Mouse (Mus musculus): ENCODE data around the gene Camkk1.
A peak's percentile ranks its signal among the peaks of the same experiment; 100 is the strongest.

The Camkk1 gene

DNA sequence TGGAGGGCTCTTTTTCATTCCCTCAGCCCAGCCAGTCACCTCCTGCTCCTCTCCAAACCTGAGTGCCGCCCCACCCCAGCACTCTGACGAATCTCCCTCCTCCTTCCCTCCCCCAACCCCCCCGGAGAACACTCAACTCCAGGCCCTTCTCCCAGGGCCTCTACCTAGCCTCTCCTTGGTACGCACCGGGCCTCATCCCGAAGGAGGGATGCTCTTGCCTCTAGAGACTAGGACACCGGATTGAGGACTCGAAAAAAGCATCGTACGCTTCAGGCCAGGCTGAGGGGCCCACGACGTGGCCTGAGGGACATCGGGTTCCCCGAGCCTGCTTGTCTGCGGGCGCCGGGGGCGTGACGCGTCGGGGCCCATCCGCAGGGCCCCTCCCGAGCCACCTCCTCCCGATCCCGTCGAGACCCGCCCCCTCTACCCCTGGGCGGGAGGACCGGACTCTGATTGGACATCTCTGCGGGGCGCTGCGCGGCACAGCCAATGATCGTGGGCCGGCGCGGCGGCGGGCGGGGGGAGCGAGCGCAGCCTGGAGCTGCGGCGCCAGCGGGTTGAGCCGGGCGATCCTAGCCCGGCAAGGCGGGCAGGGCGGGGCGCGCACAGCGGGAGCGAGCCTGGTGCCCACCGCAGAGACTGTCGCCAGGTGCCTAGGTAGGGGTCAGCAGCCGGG lies at the start of gene Camkk1:
Camkk1 (plus strand) TSS at position 538 of the 676 bp plus-strand sequence.
- peak; percentile 94 for DNase-seq (ENCODE audit: low read depth, low spot score)

DNA sequence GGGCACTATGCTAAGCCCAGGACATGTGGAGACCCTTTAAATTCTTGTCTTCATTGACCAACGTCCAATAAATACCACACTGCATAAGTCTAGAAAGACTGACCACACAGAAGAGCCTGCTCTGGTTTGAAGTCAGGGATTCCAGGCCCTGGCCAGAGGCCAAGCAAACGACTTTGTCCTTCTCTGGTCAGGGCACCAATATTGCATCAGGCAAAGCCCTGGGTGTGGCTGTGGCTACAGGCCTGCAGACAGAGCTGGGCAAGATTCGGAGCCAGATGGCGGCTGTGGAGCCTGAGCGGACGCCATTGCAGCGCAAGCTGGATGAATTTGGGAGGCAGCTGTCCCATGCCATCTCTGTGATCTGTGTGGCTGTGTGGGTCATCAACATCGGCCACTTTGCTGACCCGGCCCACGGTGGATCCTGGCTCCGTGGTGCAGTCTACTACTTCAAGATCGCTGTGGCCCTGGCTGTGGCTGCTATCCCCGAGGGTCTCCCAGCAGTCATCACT lies 43.8 kb upstream of the Camkk1 start:
- DNase-seq (ENCODE audit: low read depth, low spot score) = no peak

DNA sequence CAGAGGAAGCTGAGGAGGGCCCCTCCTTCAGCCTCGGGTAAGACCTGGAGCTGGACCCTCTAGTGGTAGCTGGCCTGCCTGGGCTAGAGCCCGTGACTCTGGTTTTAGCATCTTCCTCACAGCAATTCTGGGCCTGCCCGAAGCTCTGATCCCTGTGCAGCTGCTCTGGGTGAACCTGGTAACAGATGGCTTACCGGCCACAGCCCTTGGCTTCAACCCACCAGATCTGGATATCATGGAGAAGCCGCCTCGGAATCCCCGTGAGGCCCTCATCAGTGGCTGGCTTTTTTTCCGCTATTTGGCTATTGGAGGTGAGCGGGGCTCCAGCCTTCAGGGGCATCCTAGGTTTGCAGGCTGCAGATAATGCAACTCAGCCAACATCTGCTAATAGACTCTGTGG lies 36.3 kb upstream of the Camkk1 start:
- no peak for DNase-seq (ENCODE audit: low read depth, low spot score)

DNA sequence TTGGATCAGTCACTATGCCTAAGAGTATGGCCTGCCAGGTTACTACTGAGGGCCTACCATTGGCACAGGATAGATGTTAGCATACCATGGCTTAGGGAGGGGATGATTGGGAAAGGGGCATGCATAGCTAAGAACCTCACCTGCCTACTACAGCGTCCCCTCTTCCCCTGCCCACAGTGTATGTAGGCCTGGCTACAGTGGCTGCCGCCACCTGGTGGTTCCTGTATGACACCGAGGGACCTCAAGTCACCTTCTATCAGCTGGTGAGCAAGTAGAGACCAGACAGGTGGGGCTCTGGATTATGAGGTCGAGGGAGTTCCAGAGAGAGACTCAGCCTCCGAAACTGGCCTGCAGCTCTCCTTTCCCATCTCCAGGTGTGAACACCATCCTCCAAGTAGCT lies 35.5 kb upstream of the Camkk1 start:
- DNase-seq (ENCODE audit: low read depth, low spot score) = peak; percentile 31

DNA sequence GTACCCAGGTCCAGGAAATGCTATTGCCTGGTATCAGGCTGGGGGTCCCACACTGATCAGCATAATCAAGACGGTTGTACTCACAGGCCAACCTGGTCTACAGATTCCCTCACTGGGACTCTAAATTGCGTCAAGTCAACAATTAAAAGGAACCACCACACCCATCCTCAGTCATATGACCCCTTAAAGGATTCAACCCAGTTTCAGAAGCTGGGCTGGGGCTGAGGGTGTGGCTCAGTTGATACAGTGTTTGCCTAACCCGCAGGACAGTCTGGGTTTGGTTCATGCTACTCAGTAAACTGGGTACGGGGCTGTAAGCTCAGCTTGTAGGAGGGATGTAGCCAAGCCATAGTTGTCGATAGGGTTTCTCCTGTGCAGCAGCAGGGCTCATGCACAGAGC lies 32.1 kb upstream of the Camkk1 start:
- peak; percentile 21 for DNase-seq (ENCODE audit: low read depth, low spot score)

DNA sequence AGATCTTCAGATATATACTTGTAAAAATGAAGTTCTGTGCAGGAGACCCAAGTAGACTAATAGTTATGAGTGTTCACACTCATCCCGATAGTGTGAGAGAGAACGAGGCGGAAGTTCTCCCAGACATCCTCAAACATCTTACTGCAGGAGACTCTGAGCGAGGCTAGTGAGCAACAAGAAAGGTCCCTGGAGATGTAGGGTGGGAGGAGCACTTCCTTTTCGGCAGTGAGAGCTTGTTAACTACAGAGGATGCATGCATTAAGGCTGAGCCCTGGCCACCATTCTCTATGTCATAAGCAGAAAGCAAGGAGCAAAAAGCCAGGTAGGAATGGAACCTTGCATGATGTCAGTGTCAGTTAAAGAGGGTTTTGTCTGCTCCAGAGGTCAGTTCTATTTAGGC lies 31.6 kb upstream of the Camkk1 start:
- no peak for DNase-seq (ENCODE audit: low read depth, low spot score)

DNA sequence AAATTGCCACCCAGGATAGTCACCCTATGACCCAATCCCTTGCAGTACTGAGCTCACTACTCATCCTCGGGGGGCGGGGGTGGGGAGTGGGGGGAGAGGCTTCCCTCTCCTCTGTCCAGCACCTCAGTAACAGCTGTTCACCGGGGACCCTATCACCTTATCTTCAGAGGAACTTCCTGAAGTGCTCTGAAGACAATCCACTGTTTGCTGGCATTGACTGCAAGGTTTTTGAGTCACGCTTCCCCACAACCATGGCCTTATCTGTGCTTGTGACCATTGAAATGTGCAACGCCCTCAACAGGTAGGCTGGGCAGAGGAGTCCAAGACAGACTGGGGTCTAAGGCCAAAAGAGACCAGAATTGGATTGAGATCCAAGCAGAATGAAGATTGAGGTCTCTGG lies 31.0 kb upstream of the Camkk1 start:
- no peak for DNase-seq (ENCODE audit: low read depth, low spot score)

DNA sequence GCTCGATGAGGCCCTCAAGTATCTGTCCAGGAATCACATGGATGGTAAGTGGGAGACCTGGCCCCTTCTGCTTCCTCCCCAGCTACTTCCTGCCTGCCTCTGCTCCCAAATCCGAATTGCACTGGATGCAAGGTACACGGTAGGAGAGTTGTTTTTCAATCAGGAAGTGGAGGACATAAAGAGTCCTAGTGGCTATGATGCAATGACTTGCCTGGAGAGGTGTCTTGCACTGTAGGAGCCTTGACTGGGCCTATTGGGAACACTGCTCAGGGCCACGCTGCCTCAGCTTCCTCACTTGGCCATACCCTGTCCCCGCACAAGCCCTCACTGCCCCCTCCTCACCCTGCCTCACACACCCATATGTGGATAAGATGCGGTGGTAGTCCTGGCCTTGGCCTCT lies 29.8 kb upstream of the Camkk1 start:
- DNase-seq (ENCODE audit: low read depth, low spot score) = no peak

DNA sequence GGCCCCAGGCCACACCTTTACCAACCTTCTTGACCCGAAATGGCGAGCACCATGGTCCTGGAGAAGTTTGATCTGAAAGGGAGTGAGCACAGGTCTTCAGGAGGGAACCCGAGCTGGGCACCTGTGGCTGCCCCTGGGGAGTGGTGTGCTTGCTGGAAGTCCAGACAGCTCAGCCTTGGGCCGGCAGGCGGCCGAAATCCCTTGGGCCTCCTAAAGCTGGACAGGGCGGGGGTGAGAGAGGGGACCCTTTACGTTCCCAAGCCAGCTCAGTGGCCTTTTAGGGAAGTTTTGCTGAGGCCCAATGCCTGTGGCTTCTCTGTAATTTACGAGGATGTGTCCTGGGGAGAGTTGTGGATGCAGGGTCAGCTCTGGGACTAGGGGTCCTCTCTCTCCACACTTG lies 28.1 kb upstream of the Camkk1 start:
- DNase-seq (ENCODE audit: low read depth, low spot score) = no peak

DNA sequence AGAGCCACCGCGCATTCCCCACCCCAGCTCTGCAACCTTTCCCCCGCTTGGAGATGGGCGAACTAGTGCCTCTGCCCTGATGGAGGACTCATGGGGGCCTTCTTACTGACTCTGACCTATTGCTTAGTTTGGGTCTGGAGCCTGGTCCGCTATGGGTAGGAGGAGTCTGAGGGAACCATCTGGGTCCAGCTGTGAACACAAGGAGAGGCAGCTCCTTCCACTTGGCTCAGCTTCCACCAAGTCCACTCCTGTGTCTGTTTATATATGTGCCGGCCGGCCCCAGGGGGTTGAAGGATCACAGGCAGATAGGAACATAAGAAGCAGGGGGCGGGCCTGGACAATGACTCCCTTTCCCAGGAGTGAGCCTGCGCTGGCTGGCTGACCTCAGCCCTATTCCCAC lies 26.8 kb upstream of the Camkk1 start:
- DNase-seq (ENCODE audit: low read depth, low spot score) = no peak

DNA sequence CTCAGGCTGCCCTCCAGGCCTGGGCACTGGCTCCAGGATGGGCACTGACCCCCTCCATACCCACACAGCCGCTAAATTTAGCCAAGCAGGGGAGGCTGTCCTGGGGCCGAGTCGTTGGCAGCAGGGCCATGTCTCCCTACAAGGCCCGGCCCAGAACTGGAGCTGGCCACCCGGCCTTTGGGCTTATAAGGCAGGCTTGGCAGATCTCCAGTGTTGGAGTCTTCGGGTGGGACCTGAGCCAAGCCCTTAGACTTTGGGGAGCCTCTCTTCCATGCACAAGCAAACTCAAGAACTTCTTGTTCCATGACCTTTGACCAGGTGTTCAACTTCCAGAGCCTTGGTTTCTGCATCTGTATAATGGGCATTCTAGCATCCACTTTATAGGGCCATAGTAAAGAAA lies 22.5 kb upstream of the Camkk1 start:
- no peak for DNase-seq (ENCODE audit: low read depth, low spot score)

DNA sequence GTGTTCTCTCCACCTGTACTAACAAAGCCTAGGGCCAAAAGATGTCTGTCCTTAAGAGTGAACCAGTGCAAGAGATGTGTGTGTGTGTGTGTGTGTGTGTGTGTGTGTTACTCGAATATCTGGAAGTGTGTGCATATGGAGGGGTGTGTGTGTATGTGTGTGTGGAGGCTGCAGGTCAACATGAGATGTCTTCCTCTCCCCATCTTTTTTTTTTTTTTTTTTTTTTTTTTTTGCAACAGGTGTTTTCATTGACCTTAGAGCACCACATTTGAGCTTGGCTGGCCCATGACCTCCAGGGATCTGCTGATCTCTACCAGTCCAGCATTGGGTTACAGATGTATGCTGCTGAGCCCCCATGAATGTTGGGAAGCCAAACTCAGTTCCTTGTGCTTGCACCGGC lies 22.0 kb upstream of the Camkk1 start:
- DNase-seq (ENCODE audit: low read depth, low spot score) = no peak

DNA sequence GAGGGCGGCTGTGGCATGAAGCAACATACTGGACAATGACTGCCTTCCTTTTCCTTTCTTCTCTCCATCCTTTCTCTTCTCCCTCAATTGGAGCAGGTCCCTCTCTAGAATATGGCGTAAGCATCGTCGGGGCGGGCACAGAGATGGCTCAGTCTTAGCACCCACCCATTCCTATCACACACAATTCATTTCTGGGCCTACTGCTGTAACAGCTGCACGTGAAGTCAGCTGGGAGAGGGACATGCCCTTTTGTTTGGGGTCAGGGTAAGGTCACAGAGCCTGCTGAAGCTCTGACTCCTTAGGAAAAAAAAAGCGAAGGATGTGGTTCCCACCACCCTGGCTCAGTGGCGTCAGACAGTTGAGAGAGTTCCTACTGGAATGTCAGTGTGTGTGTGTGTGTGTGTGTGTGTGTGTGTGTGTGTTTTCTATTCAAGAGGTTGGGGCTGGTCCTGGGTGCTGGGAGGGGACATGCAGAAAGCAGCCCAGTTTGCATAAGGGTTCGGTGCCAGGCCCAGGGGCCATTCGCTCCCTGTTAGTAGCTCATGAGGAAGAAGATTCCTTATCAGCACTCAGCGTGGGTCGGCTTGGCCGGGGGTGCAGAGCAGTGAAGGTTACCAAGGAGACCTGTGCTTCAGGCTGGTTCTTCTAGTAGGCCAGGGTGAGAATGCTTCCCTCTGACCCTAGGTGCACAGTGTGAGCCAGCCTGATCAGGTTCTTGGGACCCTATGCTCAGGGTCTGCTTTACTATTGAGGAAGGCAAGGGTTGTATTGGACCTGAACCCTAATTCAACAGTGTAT lies 21.1 kb upstream of the Camkk1 start:
- DNase-seq (ENCODE audit: low read depth, low spot score) = peak; percentile 36

DNA sequence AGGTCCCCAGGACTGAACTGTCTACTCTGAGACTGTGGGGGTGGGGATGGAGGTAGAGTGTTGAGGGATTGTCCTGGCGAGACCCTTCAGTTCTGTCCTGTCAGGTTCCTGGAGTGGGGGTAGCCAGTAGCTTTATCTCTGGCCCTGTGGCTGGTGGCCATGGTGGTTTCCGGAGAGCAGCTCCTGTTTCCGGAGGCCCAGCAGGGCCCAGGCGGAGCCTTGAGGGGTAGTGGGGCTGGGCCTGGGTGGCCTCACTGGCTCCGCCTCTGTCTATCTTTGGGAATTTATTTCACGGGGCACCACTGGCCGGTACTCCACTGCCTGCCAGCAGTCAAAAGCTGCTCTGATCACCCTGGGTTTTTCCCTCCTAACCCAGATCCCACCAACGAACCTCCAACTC lies 20.0 kb upstream of the Camkk1 start, which contains the start of gene P2rx1:
P2rx1 (plus strand) TSS at position 333 of the 400 bp plus-strand sequence.
- DNase-seq (ENCODE audit: low read depth, low spot score) = no peak

DNA sequence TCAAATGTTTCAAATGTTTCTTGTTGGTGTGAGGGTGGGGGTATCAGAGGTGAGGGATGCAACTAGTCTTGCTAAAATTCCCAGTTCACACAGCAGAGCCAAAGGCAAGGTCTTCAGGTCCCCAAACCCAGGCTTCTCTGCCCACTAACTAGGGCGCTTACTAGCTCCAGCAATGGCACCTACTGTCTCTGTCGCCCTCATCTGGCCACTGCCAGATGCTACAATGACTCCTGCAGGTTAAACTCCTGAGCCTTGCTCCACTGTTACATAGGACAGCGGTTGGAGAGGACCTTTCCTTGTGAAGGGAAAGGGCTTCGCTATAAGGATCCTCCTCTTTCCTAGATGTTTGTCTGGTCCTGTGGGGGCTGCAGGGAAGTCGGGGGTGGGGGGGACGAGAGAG lies 17.8 kb upstream of the Camkk1 start:
- DNase-seq (ENCODE audit: low read depth, low spot score) = peak; percentile 74

DNA sequence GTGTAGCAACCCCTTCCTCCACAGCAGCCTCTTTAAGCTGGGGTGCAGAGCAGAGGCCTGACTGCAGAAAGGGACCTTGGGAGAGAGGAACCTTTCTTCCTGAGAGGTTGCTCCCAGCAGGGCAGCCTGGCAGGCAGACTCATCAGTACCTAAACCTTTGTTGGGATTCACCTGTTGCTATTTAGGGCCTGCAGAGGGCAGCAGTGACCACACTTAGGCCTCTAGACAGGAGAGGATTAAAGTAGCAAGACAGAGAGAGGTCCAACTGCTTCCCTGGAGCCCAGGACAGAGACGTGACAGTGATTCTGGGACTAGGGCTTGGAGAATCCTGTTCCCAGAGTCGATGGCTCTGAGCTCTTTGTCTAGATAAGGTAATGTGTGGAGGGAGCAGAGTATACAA lies 12.4 kb upstream of the Camkk1 start:
- DNase-seq (ENCODE audit: low read depth, low spot score) = peak; percentile 83

DNA sequence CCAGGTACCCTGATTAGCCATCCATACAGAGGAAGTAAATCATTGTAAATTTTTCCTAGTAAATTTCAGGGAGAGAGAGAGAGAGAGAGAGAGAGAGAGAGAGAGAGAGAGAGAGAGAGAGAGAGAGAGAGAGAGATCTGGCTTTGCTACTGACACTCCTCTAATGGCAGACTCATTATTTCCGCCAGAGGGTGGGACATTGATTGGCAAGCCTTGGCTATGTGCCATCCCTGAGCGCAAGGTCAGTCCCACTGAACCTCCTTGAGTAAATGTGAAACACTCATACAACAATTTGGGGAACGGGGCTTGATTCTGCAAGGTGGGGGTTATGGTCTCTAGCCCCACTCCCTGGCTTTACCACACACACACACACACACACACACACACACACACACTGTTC lies 11.7 kb upstream of the Camkk1 start:
- no peak for DNase-seq (ENCODE audit: low read depth, low spot score)

DNA sequence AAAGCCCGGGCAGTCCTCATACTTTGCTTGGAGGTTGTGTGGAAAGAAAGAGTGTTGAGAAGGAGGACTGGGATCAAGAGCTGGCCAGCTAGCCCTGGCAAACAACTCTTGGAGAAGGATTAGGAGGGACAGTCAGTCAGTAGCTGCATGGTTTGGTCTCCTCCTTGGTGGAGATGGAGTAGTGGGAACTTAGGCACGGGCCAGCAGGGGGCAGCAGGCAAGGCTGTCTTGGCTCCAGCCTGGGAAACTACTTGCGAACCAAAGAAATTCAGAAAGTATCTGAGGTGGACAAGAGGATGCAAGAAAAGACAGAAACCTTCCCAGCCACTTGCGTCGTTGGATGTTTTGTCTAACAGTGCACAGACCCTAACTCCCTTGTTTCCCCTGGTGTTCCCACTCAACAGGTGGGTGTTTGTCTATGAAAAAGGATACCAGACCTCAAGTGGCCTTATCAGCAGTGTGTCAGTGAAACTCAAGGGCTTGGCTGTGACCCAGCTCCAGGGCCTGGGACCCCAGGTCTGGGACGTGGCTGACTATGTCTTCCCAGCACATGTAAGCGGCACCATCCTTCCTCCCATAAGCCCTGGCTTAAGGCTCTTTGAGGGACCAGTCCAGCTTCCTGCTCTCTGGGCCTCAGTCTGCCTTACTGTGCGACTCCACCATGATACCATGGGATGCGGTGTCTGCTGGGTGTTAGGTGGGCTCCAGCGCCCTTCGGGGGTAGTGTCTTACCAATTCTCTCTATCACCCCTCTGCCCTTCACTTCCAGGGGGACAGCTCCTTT lies 10.9 kb upstream of the Camkk1 start:
- peak; percentile 59 for DNase-seq (ENCODE audit: low read depth, low spot score)

DNA sequence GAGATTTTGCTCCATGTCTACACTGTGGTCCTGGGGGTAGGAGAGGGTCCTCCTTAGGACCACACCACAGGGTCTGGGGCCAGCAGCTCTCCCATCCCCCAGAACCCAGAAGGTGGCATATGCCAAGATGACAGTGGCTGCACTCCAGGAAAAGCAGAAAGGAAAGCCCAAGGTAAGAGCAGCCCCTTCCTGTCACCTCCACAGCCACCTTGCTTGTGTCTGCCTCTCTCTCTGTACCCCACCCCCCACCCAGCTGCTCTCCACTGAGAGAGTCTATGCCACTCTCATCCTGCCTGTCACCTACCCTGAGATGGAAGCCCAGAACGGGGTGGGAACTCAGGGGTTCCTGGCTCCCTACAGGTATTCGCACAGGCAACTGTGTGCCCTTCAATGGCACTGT lies 10.0 kb upstream of the Camkk1 start:
- DNase-seq (ENCODE audit: low read depth, low spot score) = no peak

DNA sequence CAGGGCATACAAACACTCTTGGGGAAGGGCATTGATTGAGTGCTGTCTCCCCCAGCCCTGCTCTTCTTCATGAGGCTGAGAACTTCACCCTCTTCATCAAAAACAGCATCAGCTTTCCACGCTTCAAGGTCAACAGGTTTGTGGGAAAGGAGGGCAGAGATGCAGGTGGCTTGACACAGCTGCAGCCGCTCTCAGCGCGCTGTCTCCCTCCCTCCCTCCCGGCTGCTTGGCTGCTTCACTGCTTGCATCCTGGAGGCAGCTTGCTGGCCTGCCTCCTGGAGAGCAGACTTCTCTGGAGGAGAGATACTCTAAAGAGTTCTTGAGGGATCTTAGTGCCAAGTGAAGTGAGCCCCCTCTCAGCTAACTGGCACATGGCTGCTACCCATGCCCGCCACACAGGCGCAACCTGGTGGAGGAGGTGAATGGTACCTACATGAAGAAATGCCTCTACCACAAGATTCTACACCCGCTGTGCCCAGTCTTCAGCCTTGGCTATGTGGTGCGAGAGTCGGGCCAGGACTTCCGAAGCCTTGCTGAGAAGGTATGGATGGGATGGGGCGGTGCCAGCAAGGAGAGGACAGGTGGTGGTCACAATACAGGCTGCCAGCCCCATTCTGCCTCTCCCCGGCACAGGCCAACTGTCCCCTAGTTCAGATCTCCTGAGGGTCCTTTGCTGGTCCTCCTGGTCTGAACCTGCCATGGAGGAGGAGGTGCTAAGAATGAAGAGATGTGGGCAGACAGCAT lies 9.1 kb upstream of the Camkk1 start:
- no peak for DNase-seq (ENCODE audit: low read depth, low spot score)

DNA sequence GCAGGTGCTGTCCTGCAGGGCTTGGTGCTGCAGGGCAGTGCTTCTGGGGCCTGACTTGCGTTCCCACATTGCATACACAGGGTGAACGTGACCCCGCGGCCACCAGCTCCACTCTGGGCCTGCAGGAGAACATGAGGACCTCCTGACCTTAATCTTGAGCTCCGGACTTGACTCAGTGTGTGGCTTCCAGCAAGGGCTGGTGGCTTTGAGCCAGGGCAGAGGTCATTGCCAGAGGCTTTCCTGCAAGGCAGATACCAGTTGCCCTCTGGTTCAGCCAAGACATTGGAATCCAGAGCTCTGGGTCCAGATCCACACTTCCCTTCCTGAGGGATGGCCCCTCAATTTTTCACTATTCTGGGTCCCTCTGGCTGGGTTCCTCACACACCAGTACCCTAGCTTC lies 4.8 kb upstream of the Camkk1 start:
- no peak for DNase-seq (ENCODE audit: low read depth, low spot score)

Data from R1 (cell line).